Mouse (Mus musculus) liver, adult 2 months (tissue): ENCODE measurements around the gene Ugp2. TPM values are rescaled to one million over a fixed set of nuclear protein-coding genes. Genes with fewer than 3 reads are reported as not detected.

Source experiments
- DNase-seq: peaks from one replicate; pipeline ENCODE4 v3.0.0-alpha.2; 2011; ENCODE audit warnings: low read depth, low spot score; ENCODE audit errors: extremely low read depth
- H3K27ac ChIP-seq: fragments of 200-500 bp; replicated peaks from 2 replicates; pipeline ENCODE4 v1.5.1; 2012; ENCODE audit warnings: low read depth, mild to moderate bottlenecking, control low read depth, inconsistent platforms, low read length; ENCODE audit not compliant: insufficient read depth
- H3K27me3 ChIP-seq: fragments of 200-500 bp; 2 replicates; pipeline ENCODE4 v1.6.1; 2012; ENCODE audit warnings: mild to moderate bottlenecking, moderate library complexity, low read length, inconsistent platforms; ENCODE audit not compliant: control insufficient read depth, insufficient read depth
- H3K36me3 ChIP-seq: fragments of 200-500 bp; 2 replicates; pipeline ENCODE4 v1.6.1; 2012; ENCODE audit warnings: low read length, inconsistent platforms; ENCODE audit not compliant: control insufficient read depth, insufficient read depth
- H3K4me1 ChIP-seq: fragments of 200-500 bp; 2 replicates; pipeline ENCODE4 v1.6.1; 2011; ENCODE audit warnings: low read length; ENCODE audit not compliant: control insufficient read depth, insufficient read depth
- H3K4me3 ChIP-seq: fragments of 200-500 bp; 2 replicates; pipeline ENCODE4 v1.5.1; 2011; ENCODE audit warnings: low read depth, mild to moderate bottlenecking, control low read depth, low read length, moderate library complexity; ENCODE audit not compliant: insufficient read depth
- H3K79me2 ChIP-seq: fragments of 200-500 bp; 2 replicates; pipeline ENCODE4 v1.6.1; 2012; ENCODE audit warnings: inconsistent platforms, mild to moderate bottlenecking, low read length, moderate library complexity; ENCODE audit not compliant: control insufficient read depth, insufficient read depth
- H3K9ac ChIP-seq: fragments of 200-500 bp; 2 replicates; pipeline ENCODE4 v1.6.1; 2012; ENCODE audit warnings: low read depth, mild to moderate bottlenecking, control low read depth, inconsistent platforms, low read length
- CTCF ChIP-seq: fragments of 200-500 bp; IDR thresholded peaks from 2 replicates; pipeline ENCODE4 v1.5.1; 2011; ENCODE audit warnings: low read depth, low read length, control low read depth
- POLR2A ChIP-seq: fragments of 200-500 bp; IDR thresholded peaks from 2 replicates; pipeline ENCODE4 v1.6.1; 2011; ENCODE audit warnings: low read length, control low read depth; ENCODE audit not compliant: insufficient read depth; ENCODE audit errors: extremely low read depth
- WGBS: fragments of 180-500 bp; shearing (Covaris S2); methylation state at CpG from one replicate; pipeline ENCODE4 v1.1.7; 2018; 5-methylcytosine and 5-hydroxymethylcytosine counted together
- polyA plus RNA-seq: library from polyadenylated mRNA; depleted of rRNA; stranded (reverse); fragments of >200 nt; gene quantifications from 2 replicates; pipeline ENCODE4 v1.2.3, GENCODE M21; 2012; rRNA removed
- total RNA-seq: library from RNA; depleted of rRNA; stranded (reverse); fragments of >200 nt; gene quantifications from 2 replicates; pipeline ENCODE4 v1.2.3, GENCODE M21; 2014; rRNA removed

The Ugp2 gene
- total RNA-seq (275 and 425 TPM in 2 replicates), polyA plus RNA-seq (26.4 and 26.8 TPM in 2 replicates)

GRCm38 (mm10) chr11:21371122-21371806 is at the start of gene Ugp2:
Gene Ugp2 (minus strand): TSS chr11:21371201.
- peak within 1 kb of the TSS; percentile 88 for H3K4me3 ChIP-seq
- peak within 1 kb of the TSS; percentile 95 for H3K9ac ChIP-seq
- peaks cover 9% of the 10 kb centered on the region; the same call in 1 of the 2 replicates for H3K79me2 ChIP-seq
- peaks cover 4% of the 10 kb centered on the region; the same call in 1 of the 2 replicates for H3K36me3 ChIP-seq
- peaks cover 4% of the 10 kb centered on the region for H3K4me1 ChIP-seq
- H3K27ac ChIP-seq = peak within 1 kb of the TSS; percentile 98
- TF ChIP-seq POLR2A = 0 out of 2 replicates have a peak, but pooled peaks have one; percentile 32
- no peak for TF ChIP-seq CTCF
- no peaks in the 10 kb centered on the region for H3K27me3 ChIP-seq
- DNase-seq = peak; percentile 82
- WGBS = 7% methylated on average over 38 of the region's 38 CpGs

- no peaks in the 10 kb centered on the region for H3K79me2 ChIP-seq
- DNase-seq = no peak
- no peaks in the 10 kb centered on the region for H3K4me1 ChIP-seq
- H3K9ac ChIP-seq = no peak overlapping the region
- no peaks in the 10 kb centered on the region for H3K36me3 ChIP-seq
- no peaks in the 10 kb centered on the region for H3K27me3 ChIP-seq
- H3K4me3 ChIP-seq = no peak overlapping the region
- TF ChIP-seq POLR2A = no peak
- TF ChIP-seq CTCF = no peak
- 77% methylated on average over 7 of the region's 7 CpGs for WGBS
- 0 out of 2 replicates have a peak overlapping the region, but pooled peaks have one; percentile 54 for H3K27ac ChIP-seq
These were observed 43.9 kb upstream of the Ugp2 start for GRCm38 (mm10) chr11:21414911-21415381.

- no peaks in the 10 kb centered on the region for H3K79me2 ChIP-seq
- WGBS = 81% methylated on average over 4 of the region's 4 CpGs
- TF ChIP-seq CTCF = no peak
- no peak for TF ChIP-seq POLR2A
- no peak overlapping the region for H3K27ac ChIP-seq
- DNase-seq = no peak
- H3K36me3 ChIP-seq = no peaks in the 10 kb centered on the region
- H3K4me1 ChIP-seq = peaks cover 15% of the 10 kb centered on the region
- H3K9ac ChIP-seq = no peak overlapping the region
- H3K27me3 ChIP-seq = no peaks in the 10 kb centered on the region
- no peak overlapping the region for H3K4me3 ChIP-seq
These were observed 35.7 kb upstream of the Ugp2 start for GRCm38 (mm10) chr11:21406668-21407067.

DNA sequence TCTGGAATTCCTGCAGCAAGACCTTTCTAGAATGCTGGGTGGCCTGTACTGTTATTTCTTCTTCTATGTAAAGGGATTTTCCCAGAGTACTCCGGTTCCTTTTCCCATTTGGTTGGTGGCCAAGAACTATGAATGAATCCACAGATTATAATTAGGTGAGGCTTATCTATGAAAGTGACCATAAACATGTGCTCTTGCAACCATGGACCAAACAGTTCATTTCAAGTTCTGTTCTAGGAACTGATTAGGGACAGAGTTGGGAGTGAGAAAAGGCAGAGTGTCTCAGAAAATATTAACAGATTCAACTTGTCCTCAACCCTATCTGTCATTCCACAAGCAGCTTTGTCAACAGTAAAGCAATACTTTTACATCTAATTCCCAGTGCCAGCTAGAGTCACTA is 35.1 kb upstream of the Ugp2 start:
- 20% methylated on average over 1 of the region's 1 CpGs for WGBS

GRCm38 (mm10) chr11:21403877-21404276 is 32.9 kb upstream of the Ugp2 start:
- Histone ChIP-seq H3K9ac (no peak overlapping the region), H3K36me3 (no peaks in the 10 kb centered on the region), H3K27me3 (no peaks in the 10 kb centered on the region), H3K4me3 (no peak overlapping the region), H3K27ac (no peak overlapping the region), H3K4me1 (peaks cover 21% of the 10 kb centered on the region), H3K79me2 (no peaks in the 10 kb centered on the region)
- DNase-seq = no peak
- TF ChIP-seq POLR2A = no peak
- TF ChIP-seq CTCF = no peak
- WGBS = 0% methylated on average over 1 of the region's 1 CpGs

More for the DNA sequence above, 35.1 kb upstream of the Ugp2 start:
- TF ChIP-seq CTCF = no peak
- Histone ChIP-seq H3K4me1 (peaks cover 15% of the 10 kb centered on the region), H3K79me2 (no peaks in the 10 kb centered on the region), H3K27me3 (no peaks in the 10 kb centered on the region), H3K27ac (no peak overlapping the region), H3K9ac (no peak overlapping the region), H3K4me3 (no peak overlapping the region), H3K36me3 (no peaks in the 10 kb centered on the region)
- DNase-seq = peak; percentile 64
